Mouse (Mus musculus) small intestine, adult 2 months (tissue): ENCODE data around the gene Atp1a1.

Experiments
- CTCF ChIP-seq: fragments of 200-500 bp; IDR thresholded peaks from 2 replicates; pipeline ENCODE4 v1.5.1; 2012; ENCODE audit warnings: low read depth, mild to moderate bottlenecking, control low read depth, inconsistent platforms, low read length, moderate library complexity, mixed read lengths; ENCODE audit not compliant: insufficient replicate concordance, insufficient read length; ENCODE audit errors: extremely low read depth
- POLR2A ChIP-seq: fragments of 200-500 bp; IDR thresholded peaks from 2 replicates; pipeline ENCODE4 v1.6.1; 2012; ENCODE audit warnings: low read depth, mild to moderate bottlenecking, control low read depth, inconsistent platforms, low read length, moderate library complexity

DNA sequence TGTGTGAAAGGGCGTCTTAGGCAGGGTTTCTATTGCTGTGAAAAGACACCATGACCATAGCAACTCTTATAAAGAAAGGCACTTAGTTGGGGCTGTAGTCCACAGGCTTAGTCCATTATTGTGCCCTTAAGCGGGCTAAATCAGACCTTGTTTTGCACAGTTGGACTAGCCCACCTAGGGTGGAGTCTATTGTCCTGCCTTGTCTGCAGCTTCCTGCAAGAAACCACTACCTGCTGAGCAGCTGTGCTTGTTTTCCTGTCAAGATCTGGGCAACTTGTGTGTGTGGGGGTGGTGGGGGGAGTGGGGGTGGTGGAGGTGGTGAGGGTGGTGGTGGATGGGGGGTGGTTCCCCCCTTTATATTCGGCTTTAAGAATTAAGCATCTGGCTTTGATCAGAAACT is 34.2 kb downstream of the Atp1a1 start:
- TF ChIP-seq CTCF: no peak
- no peak for TF ChIP-seq POLR2A
